Mouse (Mus musculus): Measurements from ENCODE around the gene Tspo.
A peak's percentile ranks its signal among the peaks of the same experiment; 100 is the strongest.

The Tspo gene

DNA sequence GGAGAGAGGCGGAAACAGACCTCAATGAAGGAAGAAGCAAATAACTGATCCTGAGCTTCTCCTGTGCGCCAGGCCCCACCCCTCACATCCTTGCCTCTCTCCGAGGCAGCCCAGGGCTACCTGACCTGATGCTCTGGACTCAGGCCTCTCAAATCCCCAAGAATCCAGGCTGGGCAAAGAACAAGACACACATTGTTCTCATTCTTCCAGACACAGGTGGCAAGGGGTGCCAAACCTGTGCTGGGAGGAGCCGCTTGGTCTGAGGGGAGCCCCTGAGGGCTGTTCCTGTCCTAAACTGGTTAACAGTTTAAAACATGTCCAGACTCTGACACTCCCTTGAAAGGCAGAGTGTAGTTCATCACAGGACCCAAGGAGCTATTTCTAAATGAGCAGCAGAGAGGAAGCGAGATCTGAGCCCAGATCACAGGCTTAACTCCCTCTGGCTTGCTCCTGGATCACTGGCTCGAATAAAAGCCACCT, 21.4 kb downstream of the Tspo start:
- DNase-seq = no peak

DNA sequence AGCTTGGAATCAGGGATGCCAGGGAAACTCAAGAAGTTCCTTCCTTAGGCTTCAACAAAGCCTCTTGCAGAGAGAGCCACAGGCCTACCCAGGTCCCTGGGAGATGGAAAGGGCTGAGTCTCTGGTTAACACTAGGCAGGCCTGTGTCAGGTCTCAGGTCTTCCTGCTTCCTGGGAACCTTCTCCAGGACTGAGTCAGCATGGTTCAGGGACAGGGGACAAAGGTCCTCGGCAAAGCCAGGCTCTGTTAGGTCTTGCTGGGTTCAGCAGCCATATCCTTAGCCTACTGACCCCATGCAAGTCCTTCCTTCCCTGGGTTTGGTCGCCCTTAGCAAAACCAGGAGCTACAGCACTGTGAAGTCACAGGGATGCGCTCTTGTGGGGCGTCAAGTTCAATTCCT, 27.4 kb downstream of the Tspo start:
- DNase-seq = no peak

DNA sequence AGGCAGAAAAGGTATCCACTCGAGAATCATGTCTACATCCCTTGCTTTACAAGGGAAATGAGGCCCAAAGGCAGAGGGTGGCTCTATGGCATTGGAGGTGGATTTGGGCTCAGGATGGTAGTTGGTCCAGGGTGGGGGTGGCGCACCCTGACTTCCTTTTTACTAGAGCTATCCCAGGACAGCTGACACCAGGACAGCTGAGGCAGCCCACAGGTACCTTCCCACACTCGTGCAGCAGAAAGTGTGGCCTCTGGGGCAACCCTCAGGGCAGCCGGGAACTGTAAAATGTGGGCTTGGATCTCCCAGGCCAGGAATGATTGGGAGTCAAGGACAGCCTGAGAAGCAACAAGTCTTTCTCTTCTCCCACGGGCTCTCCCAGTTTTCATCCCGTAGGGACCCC, 28.4 kb downstream of the Tspo start:
- DNase-seq = no peak

DNA sequence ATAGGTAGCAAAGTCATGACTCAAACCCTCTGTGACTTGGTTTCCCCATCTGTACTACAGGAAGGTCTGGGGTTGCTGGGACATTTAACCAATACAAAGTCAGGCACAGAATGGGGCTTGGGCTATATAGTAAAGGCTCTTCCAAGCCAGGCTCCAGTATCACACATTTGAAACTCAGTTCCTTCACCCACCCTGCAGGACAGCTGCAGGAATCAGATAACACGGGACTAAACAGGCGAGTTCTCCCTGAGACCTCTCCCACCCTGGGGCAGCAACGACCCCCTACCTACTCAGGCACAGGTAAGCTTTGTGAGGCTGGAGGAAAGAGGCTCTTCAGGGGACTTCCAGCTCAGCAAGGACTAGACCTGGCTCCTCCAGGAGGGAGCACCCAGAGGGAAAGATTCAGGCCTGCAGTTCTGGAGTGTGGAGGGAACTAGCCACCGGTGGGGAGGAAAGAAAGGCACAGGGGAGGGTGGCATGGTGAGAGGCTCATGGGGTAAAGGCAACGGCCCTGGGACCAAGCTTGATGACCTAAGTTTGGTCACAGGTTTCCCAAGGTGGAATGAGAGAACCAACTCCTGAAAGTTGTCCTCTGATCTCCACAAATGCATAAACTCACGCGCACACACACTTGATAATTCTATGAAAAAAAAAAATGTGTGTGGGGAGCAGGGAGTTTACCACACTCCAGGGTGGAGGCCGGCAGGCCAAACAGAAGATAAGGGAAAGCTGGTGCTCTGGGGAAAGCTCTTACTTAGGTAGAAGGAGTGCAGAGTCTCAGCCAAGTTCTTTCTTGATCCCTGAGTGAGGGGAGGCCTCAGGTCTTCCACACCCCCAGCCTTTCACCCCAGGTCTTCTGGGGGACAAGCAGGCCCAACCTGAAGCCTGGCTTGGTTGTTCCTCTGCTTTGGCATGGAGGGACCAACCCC, 29.1 kb downstream of the Tspo start:
- no peak for DNase-seq

DNA sequence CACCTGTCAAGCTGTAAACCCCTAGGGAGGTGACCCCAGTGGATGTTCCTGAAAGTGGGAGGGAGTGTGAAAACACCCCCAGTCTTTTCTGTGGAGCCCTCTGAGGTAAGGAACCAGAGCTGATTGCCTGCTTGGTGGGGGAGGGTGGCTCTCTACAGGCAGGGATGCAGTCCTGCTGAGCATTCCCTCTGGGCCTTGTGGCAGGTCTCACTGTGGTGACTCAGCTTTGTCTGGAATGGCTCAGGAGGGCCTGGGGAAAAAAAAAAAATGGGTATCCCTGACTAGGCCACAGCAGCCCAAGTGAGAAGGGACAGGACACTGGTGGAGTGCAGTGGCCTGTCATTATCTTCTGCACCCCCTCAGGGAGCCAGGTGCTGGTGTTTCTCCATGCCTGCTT, 29.8 kb downstream of the Tspo start:
- no peak for DNase-seq

DNA sequence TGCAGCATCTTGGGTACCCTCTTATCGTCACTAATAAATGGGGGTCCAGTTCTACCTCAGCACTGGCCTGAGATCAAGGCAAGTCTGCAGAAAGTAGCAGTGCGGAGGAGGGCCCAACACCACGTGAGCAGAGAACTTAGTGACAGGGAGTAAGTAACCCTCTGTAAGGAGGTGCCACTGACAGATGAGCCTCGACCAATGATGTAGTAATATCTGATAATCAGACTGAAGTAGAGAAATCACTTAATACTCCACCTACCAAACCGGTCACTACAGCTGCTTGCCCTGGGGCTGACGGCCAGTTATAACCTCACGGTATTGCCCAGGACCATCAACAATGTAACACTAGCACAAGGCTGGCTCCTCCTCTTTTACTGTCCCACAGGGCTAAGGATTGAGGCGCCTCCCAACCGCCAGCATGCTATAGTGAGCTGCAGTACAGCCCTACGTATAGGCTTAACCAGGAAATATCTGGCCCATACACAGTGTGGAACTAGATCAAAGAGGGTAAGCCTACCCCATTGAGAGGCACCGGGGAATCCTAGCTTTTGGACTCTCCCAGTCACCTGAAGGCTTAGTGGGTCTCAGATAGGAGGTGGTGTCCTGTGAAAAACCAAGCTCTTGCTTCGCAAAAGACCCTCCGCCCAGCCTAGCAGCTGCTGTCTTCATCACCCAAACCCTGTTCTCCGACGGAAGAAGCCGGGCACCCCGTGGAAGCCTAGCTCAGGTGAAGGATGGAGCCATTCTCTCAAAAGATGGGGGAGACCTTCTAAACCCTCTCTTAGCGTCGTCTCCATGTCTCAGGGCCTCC, 30.5 kb downstream of the Tspo start:
- DNase-seq = peak in 1 of 2 experiments; percentile 29

DNA sequence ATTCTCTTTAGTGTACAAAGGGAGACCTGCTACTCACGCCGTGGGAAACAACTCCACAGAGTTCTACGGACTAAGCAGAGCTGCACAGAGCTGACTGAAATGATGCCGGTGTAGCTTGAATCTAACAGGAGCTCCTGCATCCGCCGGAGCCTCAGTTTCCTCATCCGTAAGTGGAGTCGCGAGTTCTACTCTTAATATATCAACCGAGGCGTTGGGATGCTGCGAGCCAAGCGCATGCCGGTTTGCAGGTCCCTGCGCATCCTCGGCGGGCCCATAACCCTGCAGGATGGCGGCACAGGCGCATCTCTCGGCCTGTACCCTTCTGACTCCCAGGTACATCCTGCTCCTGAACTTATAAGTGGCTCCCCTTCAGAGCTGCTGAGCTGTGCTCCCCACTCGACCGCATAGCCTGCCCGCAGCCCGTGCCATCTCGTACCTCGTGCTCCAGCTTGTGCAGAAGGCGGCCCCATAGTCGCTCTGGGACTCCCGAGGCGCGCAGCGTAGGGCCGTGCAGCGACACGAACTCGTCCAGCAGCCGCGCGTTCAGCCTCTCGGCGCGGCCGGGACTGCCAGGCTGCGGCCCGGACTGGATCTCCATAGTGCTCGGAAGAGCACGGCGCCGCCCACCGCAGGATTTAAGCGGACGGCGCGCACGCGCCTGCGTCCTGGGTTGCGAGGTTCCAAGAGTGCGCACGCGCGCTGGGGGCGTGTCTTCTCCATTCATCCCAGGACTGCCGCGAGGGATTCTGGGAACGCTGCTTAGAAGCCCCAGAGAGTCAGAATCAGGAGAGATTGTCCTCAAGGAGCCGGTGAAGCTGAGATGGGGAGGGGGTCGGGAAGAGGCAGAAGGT, 31.3 kb downstream of the Tspo start, which contains the start of gene Ttll12:
Gene Ttll12 (minus strand): TSS at position 645 of the 851 bp plus-strand sequence.
- DNase-seq = peak; percentile 91 to 92

DNA sequence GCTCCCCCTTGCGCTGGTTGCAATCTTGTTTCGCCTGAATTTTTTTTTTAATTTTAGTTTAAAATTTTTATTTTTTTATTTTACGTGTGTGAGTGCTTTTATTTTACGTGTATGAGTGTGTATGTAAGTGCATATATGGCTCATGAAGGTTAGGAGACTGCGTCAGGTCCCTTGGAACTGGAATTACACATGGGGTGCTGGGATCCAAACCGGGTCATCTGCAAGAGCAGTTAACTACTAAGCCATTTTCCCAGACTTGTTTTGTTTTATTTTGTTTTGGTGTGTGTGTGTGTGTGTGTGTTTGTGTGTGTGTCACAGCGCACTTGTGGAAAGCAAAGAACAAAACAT, 31.9 kb downstream of the Tspo start:
- no peak for DNase-seq

DNA sequence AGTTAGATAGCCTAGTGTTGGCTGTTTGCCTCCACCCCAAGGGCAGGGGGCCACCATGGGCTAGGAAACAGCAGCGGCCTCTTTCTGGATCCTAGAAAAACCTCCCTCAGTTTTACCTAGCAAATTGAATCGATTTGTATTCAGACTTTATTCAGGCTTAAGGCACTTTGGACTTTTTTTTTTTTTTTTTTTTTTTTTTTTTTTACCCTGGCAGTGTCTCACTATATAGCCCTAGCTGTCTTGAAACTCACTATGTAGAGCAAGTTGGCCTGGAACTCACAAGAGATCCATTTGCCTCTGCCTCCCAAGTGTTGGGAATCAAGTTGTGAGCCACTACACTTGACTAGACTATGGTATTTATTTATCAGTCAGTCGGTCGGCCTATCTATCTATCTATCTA, 33.4 kb downstream of the Tspo start:
- DNase-seq = no peak

DNA sequence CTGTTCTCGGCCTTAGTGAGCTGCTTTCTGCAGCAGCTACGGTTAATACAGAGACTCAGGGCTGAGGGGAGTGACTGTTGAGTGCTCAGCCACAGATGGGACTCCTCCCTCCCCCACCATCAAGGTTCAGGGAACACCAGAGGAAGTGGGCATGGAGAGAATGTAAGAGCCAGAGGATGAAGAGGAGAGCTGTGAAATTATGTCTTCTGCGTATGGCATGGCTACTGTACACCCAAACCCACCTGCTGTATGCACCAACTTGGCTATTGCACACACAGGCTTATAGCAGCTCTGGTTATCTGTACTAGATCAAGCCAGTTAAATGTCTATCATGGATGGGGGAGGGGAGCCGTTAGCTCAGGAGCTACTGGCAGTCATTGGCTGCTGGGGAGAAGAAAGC, 37.8 kb downstream of the Tspo start:
- DNase-seq = peak; percentile 54 to 70

DNA sequence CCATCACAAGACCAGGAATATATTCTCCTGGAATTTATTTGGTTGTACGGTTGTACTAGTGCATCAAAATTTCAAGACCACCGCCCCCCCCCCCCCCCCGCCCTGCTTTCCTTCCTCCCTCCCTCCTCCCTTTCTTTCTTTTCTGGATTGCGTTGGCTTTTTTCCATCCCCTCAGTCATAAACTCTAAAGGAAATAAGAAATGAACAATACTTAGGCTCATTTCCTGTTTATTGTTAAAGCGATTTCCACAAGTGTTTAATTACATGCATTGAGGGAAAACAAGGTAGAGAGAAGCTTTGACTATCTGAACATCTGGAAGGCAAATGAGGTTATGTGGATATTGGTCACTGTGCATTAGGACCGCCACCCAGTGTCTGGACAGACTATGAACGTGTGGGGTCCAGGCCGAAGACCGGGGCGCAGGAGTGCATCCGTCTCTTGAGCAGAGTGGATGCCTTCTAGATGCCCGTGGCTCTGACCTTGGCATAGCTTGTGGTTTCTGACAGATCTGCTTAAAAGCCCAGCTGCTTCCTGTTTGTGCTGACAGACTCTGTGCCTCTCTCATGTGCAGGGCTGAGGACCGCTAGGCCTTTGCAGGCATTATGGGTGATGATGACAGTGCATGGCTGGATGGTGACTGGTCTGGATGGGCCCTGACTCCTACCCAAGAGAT, 39.1 kb downstream of the Tspo start:
- peak; percentile 79 to 86 for DNase-seq

DNA sequence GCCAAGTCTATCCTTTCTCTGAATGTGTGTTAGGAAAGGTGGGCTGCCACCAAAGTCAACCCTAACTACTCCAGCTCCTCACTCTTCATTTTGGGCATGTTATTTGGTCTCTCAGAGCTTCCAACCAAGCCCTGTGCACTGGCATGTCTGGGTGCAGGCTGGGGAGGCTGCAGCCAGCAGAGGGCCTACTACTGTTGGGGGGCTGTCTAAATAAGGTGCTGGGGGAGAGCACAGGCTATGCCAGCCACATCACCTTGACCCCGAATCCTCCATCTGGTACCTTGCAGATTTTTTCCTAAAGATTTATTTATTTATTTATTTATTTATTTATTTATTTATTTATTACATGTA, 39.6 kb downstream of the Tspo start:
- peak in 1 of 2 experiments; percentile 80 for DNase-seq

DNA sequence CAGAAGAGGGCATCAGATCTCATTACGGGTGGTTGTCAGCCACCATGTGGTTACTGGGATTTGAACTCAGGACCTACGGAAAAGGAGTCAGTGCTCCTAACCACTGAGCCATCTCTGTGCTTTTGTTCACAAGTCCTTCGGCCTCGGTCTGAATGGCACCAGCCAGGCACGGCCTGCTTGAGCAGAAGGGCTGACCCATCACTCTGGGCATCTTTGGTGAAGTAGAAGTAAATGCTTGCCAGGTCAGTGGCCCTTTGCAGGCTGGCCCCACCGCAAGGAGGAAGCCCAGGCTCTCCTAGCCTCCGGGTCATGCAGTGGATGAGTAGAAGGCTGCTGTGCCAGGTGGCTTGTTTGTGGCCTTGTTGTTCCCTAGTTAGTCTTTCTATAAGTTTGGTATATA, 40.0 kb downstream of the Tspo start:
- peak in 1 of 2 experiments; percentile 50 for DNase-seq

DNA sequence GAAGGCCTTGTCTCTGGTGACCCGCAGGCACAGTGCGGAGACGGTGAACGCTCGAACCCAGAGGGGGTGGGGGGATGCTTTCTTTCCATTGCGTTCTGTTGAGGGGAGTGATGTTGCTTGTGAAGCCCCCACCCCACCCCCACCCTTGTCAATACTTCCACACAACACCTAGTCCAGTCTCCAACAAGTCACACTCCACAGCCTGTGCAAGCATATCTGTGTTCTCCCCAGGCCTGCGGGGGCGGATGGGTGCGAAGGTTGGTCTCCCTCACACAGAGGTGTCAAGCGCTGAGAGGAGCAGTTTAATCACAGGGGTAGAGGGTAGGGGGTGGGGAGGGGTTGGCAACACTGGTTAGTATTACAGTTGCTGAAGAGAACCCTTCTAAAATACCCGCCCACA, 42.8 kb downstream of the Tspo start:
- DNase-seq = no peak

DNA sequence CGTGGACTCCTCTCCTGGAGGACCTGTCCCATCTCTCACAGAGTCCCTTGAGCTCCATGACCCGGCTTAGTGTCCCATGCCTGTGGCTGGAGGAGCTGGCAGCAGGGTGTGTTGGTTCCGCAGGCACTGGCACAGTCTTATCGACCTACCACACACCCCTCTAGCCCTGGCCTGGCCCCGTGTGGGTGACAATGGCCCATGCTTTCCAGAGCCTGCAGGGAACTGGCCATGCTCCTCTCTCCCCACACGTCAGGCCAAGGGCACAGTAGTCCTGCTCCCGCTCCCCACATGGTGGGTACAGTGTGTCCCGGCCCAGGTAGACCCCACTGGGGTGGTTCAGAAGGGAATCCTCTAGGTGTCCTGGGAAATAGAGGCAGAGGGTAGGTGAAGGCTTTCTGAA, 43.3 kb downstream of the Tspo start:
- no peak for DNase-seq

DNA sequence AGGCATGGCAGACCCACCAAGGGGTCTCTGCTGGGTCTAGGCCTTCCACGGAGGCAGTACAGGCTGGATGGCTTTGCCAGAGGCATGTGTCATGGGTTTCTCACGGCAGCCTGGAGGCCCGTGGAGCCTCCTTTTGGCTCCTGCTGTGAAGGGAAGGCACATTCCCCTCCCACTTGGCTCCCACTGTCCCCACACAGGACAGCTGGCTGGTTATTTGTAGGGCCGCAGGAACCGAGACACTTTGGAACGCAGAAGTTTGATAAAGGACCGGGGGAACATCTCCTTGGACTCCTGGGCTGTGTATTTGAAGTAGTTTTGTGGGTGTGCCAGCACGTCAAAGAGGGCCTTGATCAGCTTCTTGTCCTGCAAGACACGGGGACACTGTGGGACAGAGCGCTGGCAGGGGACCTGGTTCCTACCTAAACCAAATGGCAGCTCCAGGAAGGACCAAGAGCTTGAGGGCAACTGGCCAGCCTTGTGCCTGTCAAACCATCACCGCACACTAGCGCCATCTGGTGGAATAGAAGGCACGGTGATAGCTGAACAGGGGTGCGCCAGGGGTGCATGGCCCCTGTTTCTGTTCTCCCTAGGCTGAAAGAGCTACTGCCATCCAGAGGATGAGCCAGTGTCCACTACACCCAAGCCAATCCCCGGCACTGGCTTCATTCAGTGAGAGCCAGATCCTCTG, 43.9 kb downstream of the Tspo start:
- peak; percentile 71 to 73 for DNase-seq

DNA sequence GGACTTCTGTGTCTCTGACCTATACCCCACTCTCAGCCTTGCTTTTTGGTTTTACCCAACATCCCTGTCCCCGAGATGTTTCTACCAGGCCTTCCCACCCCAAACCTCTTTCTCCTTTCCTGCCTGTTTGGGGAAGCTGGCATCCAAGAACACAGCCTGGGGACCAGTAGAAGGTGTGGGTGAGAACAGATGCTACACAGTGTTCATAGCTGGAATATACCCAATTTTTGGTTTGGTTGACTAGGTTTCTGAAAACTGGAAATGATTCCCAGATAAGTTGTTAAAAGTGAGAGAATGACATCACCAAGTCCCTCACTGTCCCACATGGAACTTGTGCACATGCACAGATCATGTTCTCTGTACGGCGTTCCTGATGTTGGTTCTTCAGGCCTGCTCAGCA, 51.9 kb downstream of the Tspo start:
- no peak for DNase-seq

Measured in thymus, postnatal 36 days (tissue).